Mouse (Mus musculus): ENCODE results near the gene Prss48. TPM values are rescaled to one million over a fixed set of nuclear protein-coding genes. Genes with fewer than 3 reads are reported as not detected.

The Prss48 gene
- not detected in 2 replicates for polyA plus RNA-seq (2015; fragmentation: Nextera tagmentation; extraction: Ambion mirVana)

GRCm38 (mm10) chr3:86002423-86002822 lies at the start of gene Prss48:
Prss48 (minus strand) TSS chr3:86002491.
- Histone ChIP-seq H3K27me3 (replicated peaks) (no peaks in the 10 kb centered on the region), H3K9me3 (no peaks in the 10 kb centered on the region), H3K4me1 (no peaks in the 10 kb centered on the region), H3K4me3 (no peak within 1 kb of the TSS), H3K36me3 (replicated peaks) (no peaks in the 10 kb centered on the region), H3K4me2 (no peak within 1 kb of the TSS), H3K9ac (no peak within 1 kb of the TSS), H3K27ac (no peak within 1 kb of the TSS)
- no peak for ATAC-seq (replicated peaks)
- WGBS, result 75% methylated on average over 17 of the region's 17 CpGs

DNA sequence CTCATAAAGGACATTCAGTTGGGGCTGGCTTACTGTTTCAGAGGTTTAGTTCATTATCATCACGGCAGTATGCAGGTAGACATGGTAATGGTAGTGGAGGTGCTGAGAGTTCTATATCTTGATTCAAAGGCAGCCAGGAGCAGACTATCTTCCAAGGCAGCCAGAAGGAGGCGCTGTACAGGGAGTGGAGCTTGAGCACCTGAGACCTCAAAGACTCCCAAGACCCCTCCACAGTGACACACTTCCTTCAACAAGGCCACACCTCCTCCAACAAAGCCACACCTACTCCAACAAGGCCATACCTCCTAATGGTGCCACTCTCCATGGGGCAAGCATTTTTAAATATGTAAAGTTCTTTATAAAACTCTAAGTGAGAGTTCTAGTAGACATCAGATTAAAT lies 46.8 kb upstream of the Prss48 start:
- Histone ChIP-seq H3K4me3 (no peak overlapping the region), H3K4me1 (no peaks in the 10 kb centered on the region), H3K4me2 (no peak overlapping the region), H3K27ac (no peak overlapping the region), H3K27me3 (replicated peaks) (no peaks in the 10 kb centered on the region), H3K36me3 (replicated peaks) (no peaks in the 10 kb centered on the region), H3K9ac (no peak overlapping the region), H3K9me3 (no peaks in the 10 kb centered on the region)
- WGBS, result 81% methylated on average over 2 of the region's 2 CpGs
- no peak for ATAC-seq (replicated peaks)

- Histone ChIP-seq H3K4me2 (no peak overlapping the region), H3K4me1 (no peaks in the 10 kb centered on the region), H3K4me3 (no peak overlapping the region), H3K27me3 (replicated peaks) (no peaks in the 10 kb centered on the region), H3K36me3 (replicated peaks) (no peaks in the 10 kb centered on the region; the same call in 1 of the 2 replicates), H3K9me3 (no peaks in the 10 kb centered on the region), H3K9ac (no peak overlapping the region), H3K27ac (no peak overlapping the region)
- WGBS, result 92% methylated on average over 9 of the region's 9 CpGs
- no peak for ATAC-seq (replicated peaks)
Observed at GRCm38 (mm10) chr3:86047686-86048408, 45.6 kb upstream of the Prss48 start.

GRCm38 (mm10) chr3:86040286-86041201 lies 38.3 kb upstream of the Prss48 start:
- H3K27ac ChIP-seq, result no peak overlapping the region
- no peak overlapping the region for H3K4me2 ChIP-seq
- H3K36me3 ChIP-seq (replicated peaks), result no peaks in the 10 kb centered on the region; the same call in 1 of the 2 replicates
- no peak overlapping the region for H3K9ac ChIP-seq
- 73% methylated on average over 14 of the region's 14 CpGs for WGBS
- ATAC-seq (replicated peaks), result no peak
- no peaks in the 10 kb centered on the region for H3K27me3 ChIP-seq (replicated peaks)
- H3K9me3 ChIP-seq, result no peaks in the 10 kb centered on the region
- no peak overlapping the region for H3K4me3 ChIP-seq
- H3K4me1 ChIP-seq, result peaks cover 5% of the 10 kb centered on the region; the same call in 1 of the 2 replicates

GRCm38 (mm10) chr3:86038648-86039047 lies 36.4 kb upstream of the Prss48 start:
- Histone ChIP-seq H3K4me2 (no peak overlapping the region), H3K4me3 (no peak overlapping the region), H3K9me3 (no peaks in the 10 kb centered on the region), H3K27me3 (replicated peaks) (no peaks in the 10 kb centered on the region), H3K36me3 (replicated peaks) (no peaks in the 10 kb centered on the region; the same call in 1 of the 2 replicates), H3K4me1 (peaks cover 5% of the 10 kb centered on the region; the same call in 1 of the 2 replicates), H3K27ac (no peak overlapping the region; the same call in 1 of the 2 replicates), H3K9ac (no peak overlapping the region)
- ATAC-seq (replicated peaks), result no peak
- 54% methylated on average over 3 of the region's 3 CpGs for WGBS

DNA sequence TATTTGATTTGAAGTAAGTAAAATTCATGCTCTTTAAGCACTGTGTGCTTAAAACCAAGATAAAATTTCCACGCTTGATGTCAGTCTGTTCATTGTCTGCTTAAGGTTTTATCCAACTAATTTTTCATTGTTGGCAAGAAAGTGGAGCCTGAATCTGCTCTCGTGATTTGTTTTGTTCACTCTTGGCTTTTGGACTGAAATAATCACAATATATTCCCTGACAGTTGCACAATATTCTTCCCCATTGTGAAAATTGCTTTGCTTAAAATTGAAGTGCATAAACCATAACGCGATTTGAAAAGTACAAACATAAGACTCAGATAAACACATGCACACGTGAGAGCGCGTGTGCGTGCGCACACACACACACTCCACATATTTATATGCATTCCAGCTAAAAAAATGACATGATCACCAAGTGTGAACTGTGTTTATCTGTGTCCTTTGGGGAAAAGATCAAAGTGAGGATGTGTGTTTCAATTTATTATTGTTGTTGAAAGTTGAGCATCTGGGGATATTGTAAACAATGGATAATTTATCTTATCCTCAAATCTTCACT lies 35.7 kb upstream of the Prss48 start:
- H3K36me3 ChIP-seq (replicated peaks), result no peaks in the 10 kb centered on the region; the same call in 1 of the 2 replicates
- no peak overlapping the region for H3K4me2 ChIP-seq
- WGBS, result 85% methylated on average over 9 of the region's 9 CpGs
- no peak overlapping the region for H3K9ac ChIP-seq
- no peak overlapping the region for H3K4me3 ChIP-seq
- no peaks in the 10 kb centered on the region for H3K27me3 ChIP-seq (replicated peaks)
- no peak for ATAC-seq (replicated peaks)
- H3K4me1 ChIP-seq, result peaks cover 5% of the 10 kb centered on the region; the same call in 1 of the 2 replicates
- no peaks in the 10 kb centered on the region for H3K9me3 ChIP-seq
- H3K27ac ChIP-seq, result no peak overlapping the region

DNA sequence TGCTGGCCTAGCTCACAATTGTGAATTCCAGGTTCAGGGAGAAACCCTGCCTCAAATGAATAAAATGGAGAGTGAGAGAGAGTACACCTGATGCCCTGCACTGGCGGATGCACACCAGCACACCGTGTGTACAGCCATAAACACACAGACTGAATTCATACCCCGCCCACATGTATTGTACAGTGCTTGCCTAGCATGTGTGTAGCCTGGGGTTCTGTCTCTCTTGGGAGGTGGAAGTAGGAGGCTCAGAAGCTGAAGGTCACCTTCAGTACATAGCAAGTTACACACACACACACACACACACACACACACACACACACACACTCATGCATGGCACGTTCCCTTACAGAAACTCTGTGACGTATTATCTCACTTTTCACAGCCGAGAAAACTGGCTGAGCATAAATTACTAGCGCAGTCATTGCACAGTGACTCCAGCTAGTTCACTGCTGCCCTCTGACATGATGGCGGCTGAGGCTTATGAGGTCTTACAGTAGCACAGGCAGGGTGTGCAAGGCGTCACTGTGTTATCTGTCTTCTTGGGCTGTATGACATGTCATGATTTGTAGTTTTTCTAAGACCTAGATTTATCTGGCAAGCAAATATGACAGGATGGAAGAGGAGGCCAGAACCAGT lies 31.3 kb upstream of the Prss48 start:
- Histone ChIP-seq H3K4me1 (peaks cover 1% of the 10 kb centered on the region; the same call in 1 of the 2 replicates), H3K36me3 (replicated peaks) (no peaks in the 10 kb centered on the region), H3K27me3 (replicated peaks) (no peaks in the 10 kb centered on the region), H3K9ac (no peak overlapping the region), H3K4me3 (no peak overlapping the region), H3K9me3 (no peaks in the 10 kb centered on the region), H3K27ac (no peak overlapping the region), H3K4me2 (no peak overlapping the region)
- no peak for ATAC-seq (replicated peaks)
- 84% methylated on average over 9 of the region's 9 CpGs for WGBS

DNA sequence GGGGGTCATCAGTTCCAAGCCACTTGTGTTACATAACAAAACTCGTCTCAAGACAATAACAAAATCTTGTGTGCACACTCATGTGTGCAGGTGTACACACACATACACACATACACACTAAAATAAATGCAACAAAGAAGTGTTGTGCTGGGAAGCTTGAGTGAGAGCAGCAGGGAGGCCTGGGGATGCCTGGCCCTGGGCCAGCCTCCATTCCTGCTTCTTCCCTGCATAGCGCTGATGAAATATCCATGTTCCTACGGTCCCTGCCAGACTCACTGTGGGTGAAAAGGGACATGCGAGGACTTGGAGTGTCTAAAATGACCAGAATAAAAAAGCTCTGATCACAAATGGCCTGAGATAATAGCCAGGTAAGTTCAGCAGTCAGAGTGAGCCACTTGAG lies 28.3 kb upstream of the Prss48 start:
- Histone ChIP-seq H3K4me3 (no peak overlapping the region), H3K4me1 (no peaks in the 10 kb centered on the region), H3K4me2 (no peak overlapping the region), H3K27me3 (replicated peaks) (no peaks in the 10 kb centered on the region), H3K9me3 (no peaks in the 10 kb centered on the region), H3K36me3 (replicated peaks) (no peaks in the 10 kb centered on the region), H3K27ac (no peak overlapping the region), H3K9ac (no peak overlapping the region)
- 80% methylated on average over 4 of the region's 4 CpGs for WGBS
- ATAC-seq (replicated peaks), result no peak

DNA sequence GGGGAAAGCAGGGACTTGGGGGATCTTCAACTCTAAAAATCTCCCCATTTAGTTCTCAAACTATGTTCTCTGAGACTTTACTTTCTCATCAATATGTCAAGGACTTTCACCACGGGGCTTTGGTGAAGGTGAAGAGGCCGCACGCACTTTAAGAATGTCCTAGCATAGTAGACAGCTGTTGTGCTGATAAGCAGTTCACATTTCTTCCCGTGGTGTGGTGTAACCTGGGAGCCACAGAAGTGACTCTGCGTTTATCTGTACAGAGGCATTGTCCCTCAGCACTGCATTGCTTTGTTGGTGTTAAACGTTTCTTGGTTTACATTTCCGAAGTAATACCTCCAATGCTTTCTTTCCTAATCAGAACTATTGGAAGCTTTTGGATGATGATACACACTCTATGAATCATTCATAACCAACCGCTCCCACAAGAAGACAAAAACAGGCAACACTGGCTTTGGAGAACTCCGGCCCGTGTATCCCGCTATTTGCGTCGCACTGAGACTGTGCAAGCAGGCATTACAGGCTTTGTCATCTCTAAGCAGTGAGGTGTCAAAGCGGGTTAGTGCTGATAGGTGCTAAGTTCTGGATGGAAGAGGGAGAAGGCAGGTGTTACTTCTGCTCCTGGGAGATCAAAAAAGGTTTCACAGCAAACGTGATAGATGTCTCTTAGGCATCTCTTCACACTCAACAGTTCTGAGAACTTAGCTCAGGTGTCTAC lies 26.5 kb upstream of the Prss48 start:
- no peak for ATAC-seq (replicated peaks)
- no peak overlapping the region for H3K4me2 ChIP-seq
- 84% methylated on average over 15 of the region's 15 CpGs for WGBS
- no peaks in the 10 kb centered on the region for H3K36me3 ChIP-seq (replicated peaks)
- no peak overlapping the region for H3K27ac ChIP-seq
- no peaks in the 10 kb centered on the region for H3K27me3 ChIP-seq (replicated peaks)
- H3K9me3 ChIP-seq, result no peaks in the 10 kb centered on the region
- H3K4me1 ChIP-seq, result no peaks in the 10 kb centered on the region
- H3K9ac ChIP-seq, result no peak overlapping the region
- no peak overlapping the region for H3K4me3 ChIP-seq

GRCm38 (mm10) chr3:86025341-86026137 lies 23.2 kb upstream of the Prss48 start:
- H3K9ac ChIP-seq, result no peak overlapping the region
- WGBS, result 94% methylated on average over 20 of the region's 20 CpGs
- ATAC-seq (replicated peaks), result no peak

More at GRCm38 (mm10) chr3:86025341-86026137, 23.2 kb upstream of the Prss48 start:
- H3K4me3 ChIP-seq, result no peak overlapping the region
- no peaks in the 10 kb centered on the region for H3K27me3 ChIP-seq (replicated peaks)
- no peaks in the 10 kb centered on the region for H3K9me3 ChIP-seq
- H3K4me2 ChIP-seq, result no peak overlapping the region
- no peaks in the 10 kb centered on the region for H3K36me3 ChIP-seq (replicated peaks)
- no peak overlapping the region for H3K27ac ChIP-seq
- no peaks in the 10 kb centered on the region for H3K4me1 ChIP-seq

Measured in midbrain, embryonic 15.5 days (tissue).